Mouse (Mus musculus) CH12.LX (cell line): Measurements from ENCODE around the gene Bmi1. TPM values are rescaled to one million over a fixed set of nuclear protein-coding genes. Genes with fewer than 3 reads are reported as not detected.

ENCODE experiments used
- DNase-seq: peaks from one replicate; pipeline ENCODE4 v3.0.0-alpha.2; 2013; ENCODE audit errors: extremely low read depth
- H3K27ac ChIP-seq: 2 replicates; pipeline ENCODE4 v1.5.1; 2012; ENCODE audit warnings: low read depth, mild to moderate bottlenecking, control low read depth, moderate library complexity; ENCODE audit not compliant: insufficient read depth
- H3K27me3 ChIP-seq: replicated peaks from 2 replicates; pipeline ENCODE3; 2012; ENCODE audit warnings: inconsistent platforms
- H3K36me3 ChIP-seq, 2 experiments: replicated peaks in 1 of 2; 2 replicates each; pipeline versions ENCODE3 to v1.6.1; 2012; ENCODE audit warnings: inconsistent platforms in 1 of 2, low read length in 1 of 2, mild to moderate bottlenecking in 1 of 2, mixed read lengths in 1 of 2, moderate library complexity in 1 of 2; ENCODE audit not compliant: control insufficient read depth in 1 of 2, insufficient read depth in 1 of 2
- H3K4me1 ChIP-seq, 2 experiments: 2 replicates each; pipeline ENCODE4 v1.6.1; 2012; ENCODE audit warnings: inconsistent platforms in 1 of 2, moderate library complexity in 1 of 2; ENCODE audit not compliant: insufficient read depth in 2 of 2, control insufficient read depth in 1 of 2
- H3K4me2 ChIP-seq: 2 replicates; pipeline ENCODE4 v1.6.1; 2012; ENCODE audit warnings: low read depth, mild to moderate bottlenecking, control low read depth; ENCODE audit not compliant: poor library complexity, insufficient read depth, severe bottlenecking
- H3K4me3 ChIP-seq, 3 experiments: fragments of 150-350 bp in 1 of 3; sonication (generic) in 1 of 3; replicated peaks in 1 of 3; 2 replicates each; pipeline versions ENCODE3 to v1.5.1; 2011 to 2012; ENCODE audit warnings: low read depth in 2 of 3, low read length in 2 of 3, mild to moderate bottlenecking in 2 of 3, moderate library complexity in 2 of 3, control low read depth in 1 of 3, improper control_type of control experiment in 1 of 3, inconsistent platforms in 1 of 3, mixed read lengths in 1 of 3; ENCODE audit not compliant: poor library complexity in 1 of 3
- H3K79me2 ChIP-seq: replicated peaks from 2 replicates; pipeline ENCODE4 v1.6.1; 2012; ENCODE audit warnings: mild to moderate bottlenecking, moderate library complexity; ENCODE audit not compliant: control insufficient read depth, poor library complexity, insufficient read depth, severe bottlenecking; ENCODE audit errors: extremely low read depth
- H3K9ac ChIP-seq: 2 replicates; pipeline ENCODE4 v1.6.1; 2012; ENCODE audit warnings: low read depth, mild to moderate bottlenecking, control low read depth, moderate library complexity; ENCODE audit not compliant: insufficient read depth
- H3K9me3 ChIP-seq: replicated peaks from 2 replicates; pipeline ENCODE3; 2012; ENCODE audit warnings: low read length, inconsistent platforms, mixed read lengths
- BHLHE40 ChIP-seq: IDR thresholded peaks from 2 replicates; pipeline ENCODE4 v1.6.1; 2011; ENCODE audit warnings: mild to moderate bottlenecking, low read depth, low read length, improper control_type of control experiment
- CHD1 ChIP-seq: IDR thresholded peaks from 2 replicates; pipeline ENCODE4 v1.6.1; 2012; ENCODE audit warnings: low read depth, low read length, improper control_type of control experiment, inconsistent platforms
- CTCF ChIP-seq, 2 experiments: IDR thresholded peaks in 1 of 2; conservative IDR thresholded peaks in 1 of 2; 2 replicates each; pipeline ENCODE4 v1.5.1; 2011 to 2012; ENCODE audit warnings: low read depth in 2 of 2, low read length in 2 of 2, improper control_type of control experiment in 1 of 2, inconsistent platforms in 1 of 2, mild to moderate bottlenecking in 1 of 2, moderate library complexity in 1 of 2
- EP300 ChIP-seq: IDR thresholded peaks from 2 replicates; pipeline ENCODE4 v1.6.1; 2011; ENCODE audit warnings: low read length, improper control_type of control experiment
- ETS1 ChIP-seq: conservative IDR thresholded peaks from 2 replicates; pipeline ENCODE4 v1.6.1; 2012; ENCODE audit warnings: low read depth, mild to moderate bottlenecking, inconsistent platforms, low read length, improper control_type of control experiment, moderate library complexity
- HCFC1 ChIP-seq: IDR thresholded peaks from 2 replicates; pipeline ENCODE4 v1.6.1; 2012; ENCODE audit warnings: low read depth, mild to moderate bottlenecking, inconsistent platforms, low read length, improper control_type of control experiment
- IRF4 ChIP-seq: IDR thresholded peaks from 2 replicates; pipeline ENCODE4 v1.6.1; 2014; ENCODE audit warnings: low read depth, mild to moderate bottlenecking, inconsistent platforms, low read length, improper control_type of control experiment
- JUN ChIP-seq: IDR thresholded peaks from 2 replicates; pipeline ENCODE4 v1.6.1; 2011; ENCODE audit warnings: low read depth, mild to moderate bottlenecking, low read length, improper control_type of control experiment, moderate library complexity; ENCODE audit not compliant: insufficient read depth
- JUND ChIP-seq: conservative IDR thresholded peaks from 2 replicates; pipeline ENCODE4 v1.6.1; 2011; ENCODE audit warnings: low read depth, low read length, improper control_type of control experiment
- KAT2A ChIP-seq: IDR thresholded peaks from 2 replicates; pipeline ENCODE4 v1.6.1; 2012; ENCODE audit warnings: low read length, improper control_type of control experiment, inconsistent platforms; ENCODE audit not compliant: insufficient replicate concordance
- MAFK ChIP-seq: IDR thresholded peaks from 2 replicates; pipeline ENCODE4 v1.6.1; 2011; ENCODE audit warnings: low read length, improper control_type of control experiment; ENCODE audit not compliant: insufficient replicate concordance
- MAX ChIP-seq: IDR thresholded peaks from 2 replicates; pipeline ENCODE4 v1.6.1; 2011; ENCODE audit warnings: low read length, improper control_type of control experiment
- MAZ ChIP-seq: IDR thresholded peaks from 2 replicates; pipeline ENCODE4 v1.6.1; 2012; ENCODE audit warnings: low read depth, mild to moderate bottlenecking, inconsistent platforms, low read length, improper control_type of control experiment, moderate library complexity
- MEF2A ChIP-seq: IDR thresholded peaks from 2 replicates; pipeline ENCODE4 v1.6.1; 2014; ENCODE audit warnings: low read depth, mild to moderate bottlenecking, inconsistent platforms, low read length, improper control_type of control experiment, borderline replicate concordance
- MXI1 ChIP-seq: IDR thresholded peaks from 2 replicates; pipeline ENCODE4 v1.6.1; 2011; ENCODE audit warnings: mild to moderate bottlenecking, low read depth, low read length, improper control_type of control experiment
- MYC ChIP-seq: IDR thresholded peaks from 2 replicates; pipeline ENCODE4 v1.6.1; 2011; ENCODE audit warnings: low read depth, mild to moderate bottlenecking, improper control_type of control experiment, low read length
- NELFE ChIP-seq: IDR thresholded peaks from 2 replicates; pipeline ENCODE4 v1.6.1; 2011; ENCODE audit warnings: low read depth, low read length, improper control_type of control experiment
- PAX5 ChIP-seq: IDR thresholded peaks from 2 replicates; pipeline ENCODE4 v1.6.1; 2012; ENCODE audit warnings: low read length, inconsistent platforms, mixed read lengths
- POLR2A ChIP-seq: IDR thresholded peaks from 2 replicates; pipeline ENCODE4 v1.6.1; 2011; ENCODE audit warnings: low read depth, mild to moderate bottlenecking, improper control_type of control experiment, low read length
- POLR2AphosphoS2 ChIP-seq: IDR thresholded peaks from 2 replicates; pipeline ENCODE4 v1.6.1; 2011; ENCODE audit warnings: low read depth, low read length, improper control_type of control experiment
- RAD21 ChIP-seq: IDR thresholded peaks from 2 replicates; pipeline ENCODE4 v1.6.1; 2011; ENCODE audit warnings: low read depth, mild to moderate bottlenecking, low read length, improper control_type of control experiment, moderate library complexity
- RCOR1 ChIP-seq: conservative IDR thresholded peaks from 2 replicates; pipeline ENCODE4 v1.6.1; 2012; ENCODE audit warnings: low read depth, mild to moderate bottlenecking, inconsistent platforms, low read length, improper control_type of control experiment
- SIN3A ChIP-seq: IDR thresholded peaks from 2 replicates; pipeline ENCODE4 v1.6.1; 2012; ENCODE audit warnings: low read length, improper control_type of control experiment, inconsistent platforms
- TCF12 ChIP-seq: IDR thresholded peaks from 2 replicates; pipeline ENCODE4 v1.6.1; 2014; ENCODE audit warnings: low read depth, mild to moderate bottlenecking, inconsistent platforms, low read length, improper control_type of control experiment
- UBTF ChIP-seq: IDR thresholded peaks from 2 replicates; pipeline ENCODE4 v1.6.1; 2012; ENCODE audit warnings: low read depth, mild to moderate bottlenecking, inconsistent platforms, low read length, improper control_type of control experiment, moderate library complexity
- ZC3H11A ChIP-seq: IDR thresholded peaks from 2 replicates; pipeline ENCODE4 v1.6.1; 2012; ENCODE audit warnings: low read depth, mild to moderate bottlenecking, inconsistent platforms, low read length, improper control_type of control experiment
- ZKSCAN1 ChIP-seq: IDR thresholded peaks from 2 replicates; pipeline ENCODE4 v1.6.1; 2012; ENCODE audit warnings: low read depth, inconsistent platforms, low read length, improper control_type of control experiment, borderline replicate concordance
- ZMIZ1 ChIP-seq: IDR thresholded peaks from 2 replicates; pipeline ENCODE4 v1.6.1; 2012; ENCODE audit warnings: low read depth, mild to moderate bottlenecking, inconsistent platforms, low read length, improper control_type of control experiment
- ZNF384 ChIP-seq: IDR thresholded peaks from 2 replicates; pipeline ENCODE4 v1.6.1; 2012; ENCODE audit warnings: low read depth, low read length, improper control_type of control experiment, inconsistent platforms
- dilution Hi-C: fragments of 300-500 bp; cut with MboI; formaldehyde crosslinking; loops from 2 replicates; pipeline ENCODE4 v1.14.3; 2020; ENCODE audit warnings: low sequenced_read_pairs; ENCODE audit not compliant: extremely low pct_unique_long_range_greater_than_20kb, extremely low pct_ligation_motif_present
- in situ Hi-C: fragments of 300-500 bp; cut with MboI; formaldehyde crosslinking; loops from 3 replicates; pipeline ENCODE4 v1.14.3; 2019; ENCODE audit warnings: low sequenced_read_pairs, low pct_ligation_motif_present, low pct_unique_long_range_greater_than_20kb, mixed read lengths
- polyA plus RNA-seq: library from polyadenylated mRNA; unstranded; fragments of >175 nt; gene quantifications from 2 replicates; pipeline ENCODE4 v1.2.1, GENCODE M21; 2012; ENCODE audit warnings: low read depth; ENCODE audit not compliant: insufficient read length
- total RNA-seq, 2 experiments: library from RNA; depleted of rRNA; stranded (reverse); fragments of 300-350 nt in 1 of 2; fragments of >200 nt in 1 of 2; gene quantifications; 2 replicates each; pipeline ENCODE4 v1.2.3; 2012 to 2014

Bmi1 gene
- total and polyA plus RNA-seq, 3 experiments = 38.6 to 87.0 (median 51.0) TPM

DNA sequence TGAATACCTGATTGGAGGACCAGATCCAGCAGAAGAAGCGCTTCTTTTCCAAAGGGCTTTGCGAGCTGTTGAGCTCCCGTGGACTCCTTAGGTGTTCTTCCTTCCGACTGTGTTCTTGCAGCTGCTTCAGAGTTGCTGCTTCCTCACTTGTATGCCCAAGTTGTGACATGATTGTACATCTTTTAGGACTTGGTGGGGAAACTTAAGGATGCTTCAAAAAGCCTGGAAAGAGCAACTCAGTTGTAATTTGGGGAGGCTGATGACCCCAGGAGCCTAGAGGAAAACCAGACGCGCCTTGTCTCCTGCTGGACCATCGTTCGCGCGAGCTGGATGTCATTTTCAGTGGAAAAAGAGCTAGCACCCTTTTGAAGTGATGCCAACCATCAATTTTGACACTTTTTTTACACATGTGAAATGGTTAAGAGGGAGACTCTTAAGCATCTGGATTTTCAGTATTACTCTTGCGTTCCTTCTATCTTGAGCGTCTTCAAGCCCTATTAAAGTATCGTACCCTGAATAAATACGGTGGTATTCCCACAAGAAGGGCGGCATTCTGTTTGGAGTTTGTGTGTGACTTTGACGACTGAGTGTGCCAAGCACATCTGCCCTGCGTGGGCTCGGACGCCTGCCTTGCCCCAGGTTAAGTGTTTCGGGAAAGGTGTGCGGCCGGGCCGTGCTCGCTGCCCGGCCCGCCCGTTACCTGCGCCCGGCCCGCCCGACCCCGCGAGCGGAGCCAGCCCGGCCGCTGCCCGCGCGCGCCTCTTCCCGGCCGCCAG lies 949 bp upstream of the Bmi1 start:
- Histone ChIP-seq H3K79me2 (peaks cover 23% of the 10 kb centered on the region), H3K4me3 (peak overlapping the region; percentile 3 to 59 (median 50)), H3K4me2 (peak overlapping the region; percentile 45), H3K36me3 (peaks cover 0 to 5% of the 10 kb centered on the region in 2 experiments), H3K9ac (peak overlapping the region; percentile 99), H3K9me3 (no peaks in the 10 kb centered on the region), H3K27me3 (peaks cover 18% of the 10 kb centered on the region), H3K27ac (peak overlapping the region; percentile 55), H3K4me1 (peaks cover 0 to 27% of the 10 kb centered on the region in 2 experiments; a peak in 2 of 4 replicates)
- dilution Hi-C loops = no loop called here
- TF ChIP-seq CTCF (conservative IDR thresholded peaks at IDR 0.05 in 1 of 2, IDR thresholded peaks at IDR 0.05 in 1 of 2; ENCODE audit: low read depth in 2 of 2, low read length in 2 of 2) (no peak), TCF12 (no peak), SIN3A (peak; percentile 51; the same call in 1 of the 2 replicates), ZC3H11A (no peak), MAZ (no peak), MAFK (no peak), UBTF (no peak), ZMIZ1 (no peak)
- in situ Hi-C loops = loop anchor here (25.0 kb wide), 2 partner anchors 289 to 639 kb away; partner anchors contain the start of genes A930004D18Rik, Dnajc1 and Skida1
- DNase-seq = no peak

DNA sequence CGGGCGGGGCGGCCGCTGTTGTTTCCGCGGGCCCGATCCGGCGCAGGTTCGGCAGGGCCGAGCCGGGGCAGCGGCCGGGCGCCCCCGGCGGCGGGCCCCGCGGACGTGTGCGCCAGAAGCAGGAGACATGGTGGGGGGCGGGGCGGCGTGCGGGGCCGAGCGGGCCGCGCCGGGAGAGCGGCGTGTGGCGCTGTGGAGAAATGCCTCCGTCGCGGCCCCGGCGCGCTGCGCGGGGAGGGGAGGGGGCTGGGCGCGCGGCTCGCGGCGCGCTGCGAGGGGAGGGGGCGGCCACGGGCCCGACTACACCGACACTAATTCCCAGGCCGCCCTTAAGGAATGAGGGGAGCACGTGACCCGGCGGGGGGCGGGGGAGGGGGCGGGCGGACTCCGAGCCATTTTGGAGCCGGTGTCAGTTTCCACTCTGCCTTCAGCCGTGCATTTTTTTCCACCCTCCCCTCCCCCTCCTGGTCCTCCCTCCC lies 322 bp upstream of the Bmi1 start:
- Histone ChIP-seq H3K4me2 (peak overlapping the region; percentile 45), H3K79me2 (peaks cover 23% of the 10 kb centered on the region), H3K4me3 (peak overlapping the region in 2 of 3 experiments; percentile 50 to 59), H3K4me1 (peaks cover 0 to 27% of the 10 kb centered on the region in 2 experiments; a peak in 2 of 4 replicates), H3K9ac (peak overlapping the region; percentile 99), H3K27me3 (peaks cover 15% of the 10 kb centered on the region), H3K36me3 (peaks cover 0 to 8% of the 10 kb centered on the region in 2 experiments), H3K9me3 (no peaks in the 10 kb centered on the region), H3K27ac (peak overlapping the region; percentile 55; the same call in 1 of the 2 replicates)
- in situ Hi-C loops = loop anchor here (25.0 kb wide), 2 partner anchors 289 to 639 kb away; partner anchors contain the start of genes A930004D18Rik, Dnajc1 and Skida1
- peak; percentile 72 for DNase-seq
- dilution Hi-C loops = no loop called here
- TF ChIP-seq POLR2AphosphoS2 (no peak), ETS1 (no peak), MEF2A (no peak), NELFE (no peak), RCOR1 (no peak), ZMIZ1 (no peak), ZC3H11A (no peak), MAX (no peak), JUN (no peak), EP300 (no peak), MAFK (no peak), ZNF384 (no peak), RAD21 (no peak; the same call in 1 of the 2 replicates), MYC (no peak), CHD1 (no peak), BHLHE40 (peak; percentile 43; the same call in 1 of the 2 replicates), CTCF (conservative IDR thresholded peaks at IDR 0.05 in 1 of 2, IDR thresholded peaks at IDR 0.05 in 1 of 2; ENCODE audit: low read depth in 2 of 2, low read length in 2 of 2) (0 out of 4 replicates have a peak, but pooled peaks of 1 of the 2 experiments have one; percentile 22), IRF4 (no peak), HCFC1 (no peak), TCF12 (peak; percentile 52; the same call in 1 of the 2 replicates), KAT2A (no peak), SIN3A (peak; percentile 14), JUND (no peak), PAX5 (no peak), MXI1 (peak; percentile 40; the same call in 1 of the 2 replicates), POLR2A (no peak), ZKSCAN1 (no peak), UBTF (peak; percentile 84; the same call in 1 of the 2 replicates)
